Mouse (Mus musculus): ENCODE measurements around the gene Mrps6.

Gene Mrps6

DNA sequence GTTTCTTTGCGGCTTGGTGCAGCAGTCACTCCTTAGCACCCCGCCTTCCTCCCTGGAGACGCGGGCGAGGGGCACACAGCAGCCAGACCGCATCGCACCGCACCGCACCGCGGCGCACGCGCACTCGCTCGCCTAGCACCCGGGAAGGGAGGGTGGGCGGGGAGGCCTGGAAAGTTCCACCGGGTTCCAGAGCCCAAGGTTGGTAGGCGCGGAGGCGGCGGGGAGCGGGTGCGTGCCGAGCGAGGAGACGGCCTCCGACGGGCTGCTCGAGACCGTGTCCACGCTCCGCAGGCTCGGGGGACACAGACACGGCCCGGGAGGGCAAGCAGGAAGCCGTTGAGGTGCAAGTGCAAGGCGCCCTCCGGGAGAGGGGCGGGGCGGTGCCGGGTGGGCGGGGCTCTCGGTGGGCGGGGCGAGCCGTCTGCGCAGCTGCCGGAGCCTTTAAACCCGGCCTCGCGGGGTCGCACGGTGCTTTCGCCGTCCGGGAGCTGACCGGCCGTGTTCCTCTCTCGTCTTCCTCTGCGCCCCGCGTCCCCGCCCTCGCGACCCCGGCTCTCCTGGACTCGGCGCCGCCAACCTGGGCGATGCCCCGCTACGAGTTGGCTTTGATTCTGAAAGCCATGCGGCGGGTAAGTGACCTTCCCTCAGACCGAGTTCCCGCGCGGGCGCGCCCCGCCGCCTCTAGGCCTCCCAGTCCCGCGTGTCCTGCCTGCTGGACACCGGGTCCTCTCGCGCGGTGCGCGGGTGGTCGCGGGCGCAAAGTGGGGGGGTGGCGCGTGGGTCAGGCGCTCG, at the start of gene Mrps6, which contains the start of the genes Gm49711 and Slc5a3:
Gene Mrps6, plus strand, starts transcription at position 419 of the 792 bp plus-strand sequence.
Gene Gm49711, plus strand, starts transcription at position 465 of the 792 bp plus-strand sequence.
Gene Slc5a3, plus strand, starts transcription at position 471 of the 792 bp plus-strand sequence.
- in situ Hi-C loops (cut with MseI, MboI) = loop anchor here in 1 of 2 experiments (5.0 kb wide), 1 partner anchor 121 kb away; no protein-coding TSS in a partner anchor

DNA sequence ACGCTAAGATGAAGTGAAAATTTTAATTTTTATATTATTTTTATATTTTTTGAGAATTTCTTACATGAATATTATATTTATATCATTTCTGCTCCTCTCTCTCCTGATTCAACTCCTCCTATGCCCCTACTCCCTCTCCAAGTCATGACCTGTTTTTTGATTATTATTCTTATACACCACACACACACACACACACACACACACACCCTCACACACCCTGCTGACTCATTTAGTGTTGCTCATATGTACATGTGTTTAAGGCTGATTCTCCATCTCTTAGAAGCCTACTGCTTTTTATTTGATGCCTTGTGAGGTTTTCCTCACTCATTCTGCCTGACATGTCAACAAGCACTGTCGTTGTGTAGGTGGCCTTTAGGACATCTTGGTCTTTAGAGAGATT, 48.5 kb upstream of the Mrps6 start:
- in situ Hi-C loops (cut with MseI, MboI) = no loop called here

DNA sequence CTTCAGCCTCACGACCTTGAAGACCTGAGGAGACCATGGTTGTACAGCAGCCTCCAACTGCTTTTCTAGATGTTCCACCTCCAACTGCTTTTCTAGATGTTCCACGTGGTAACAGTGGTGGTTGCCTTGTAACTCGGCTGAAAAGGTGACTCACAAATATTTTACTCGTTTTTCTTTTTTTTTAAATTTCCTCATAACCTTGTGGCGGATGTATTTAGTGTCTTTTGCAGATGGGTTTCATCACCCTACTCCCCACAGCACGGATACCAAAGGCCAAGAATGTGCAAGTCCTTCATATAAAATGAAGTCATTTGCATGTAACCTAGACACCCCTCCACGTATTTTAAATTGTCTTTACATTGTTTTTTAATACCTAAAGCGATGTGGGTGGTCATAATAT, 41.3 kb upstream of the Mrps6 start:
- in situ Hi-C loops (cut with MseI, MboI) = no loop called here

DNA sequence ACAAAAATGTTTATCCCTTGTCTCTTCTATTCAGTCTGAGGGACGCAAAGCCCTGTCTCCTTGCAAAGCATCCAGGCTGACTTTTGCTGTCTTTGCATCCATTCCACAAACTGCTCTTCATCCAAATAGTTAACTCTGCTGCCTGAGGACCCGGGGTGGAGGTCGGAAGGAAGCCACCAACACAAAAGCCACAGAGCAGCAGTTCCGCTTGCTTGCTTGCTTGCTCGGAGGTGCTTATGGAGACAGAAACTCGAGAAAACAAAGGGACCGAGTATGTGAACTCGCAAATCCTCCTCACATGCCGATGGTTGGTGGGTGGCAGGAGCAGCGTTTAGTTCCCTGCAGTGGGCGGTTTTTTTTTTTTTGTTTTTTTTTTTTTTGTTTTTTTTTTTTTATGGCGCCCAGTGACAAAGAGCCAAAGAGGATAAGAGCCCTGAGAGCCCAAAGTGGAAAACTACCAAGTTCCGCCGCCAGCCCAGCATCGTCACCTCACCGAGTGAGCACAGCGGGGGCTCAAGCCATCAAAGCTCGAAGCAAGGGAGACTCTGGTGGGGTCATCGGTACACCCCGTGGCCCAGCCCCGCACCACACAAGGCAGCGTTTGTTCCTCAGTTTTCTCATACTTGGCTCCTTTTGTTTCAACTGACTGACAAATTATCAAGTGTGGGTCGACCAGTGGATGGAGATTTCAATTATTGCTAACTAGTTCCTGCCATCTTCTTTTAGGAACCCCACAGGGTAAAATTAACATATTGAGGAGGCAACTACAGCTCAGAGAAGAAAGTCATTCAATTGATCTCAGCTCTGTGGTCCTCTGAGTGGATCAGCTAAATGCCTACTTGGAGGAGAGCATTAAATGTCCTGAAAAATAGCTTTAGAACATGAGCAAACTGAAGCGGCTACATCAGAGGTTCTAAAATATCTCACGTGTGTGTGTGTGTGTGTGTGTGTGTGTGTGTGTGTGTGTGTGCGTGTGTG, 38.6 kb upstream of the Mrps6 start:
- in situ Hi-C loops (cut with MseI, MboI) = no loop called here

DNA sequence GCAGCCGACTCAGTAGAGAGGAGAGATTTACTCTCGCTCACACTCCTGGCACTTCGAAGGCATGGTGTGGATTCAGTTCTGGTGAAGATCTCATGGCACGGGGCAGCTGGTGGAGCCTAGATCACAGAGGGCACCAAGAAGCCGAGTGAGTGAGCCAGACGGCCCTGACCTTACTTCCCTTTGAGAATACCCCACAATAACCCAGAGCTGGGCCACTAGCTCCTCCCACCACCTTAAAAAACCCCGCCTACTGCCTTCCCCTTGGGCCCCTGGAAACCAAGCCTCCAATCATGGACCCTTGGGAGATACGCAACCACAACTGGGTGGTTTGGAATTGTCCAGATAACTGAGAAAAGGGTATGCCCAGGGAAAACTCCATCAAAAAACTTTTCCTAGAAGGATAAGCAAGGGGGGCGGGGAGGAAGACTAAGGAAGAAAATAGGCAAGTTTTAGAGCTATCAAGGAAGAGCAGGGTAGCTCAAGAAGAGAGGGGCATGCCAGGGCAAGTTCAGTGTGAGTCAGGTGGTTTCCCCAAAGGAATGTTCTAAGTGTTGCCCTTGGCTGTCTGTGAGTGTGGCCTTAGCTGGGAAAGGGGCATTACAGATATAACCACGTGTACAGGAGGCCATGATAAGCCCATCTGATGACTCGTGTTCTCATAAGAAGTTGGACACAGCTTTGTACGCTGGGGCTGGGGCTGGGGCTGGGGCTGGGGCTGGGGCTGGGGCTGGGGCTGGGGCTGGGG, 36.2 kb upstream of the Mrps6 start:
- in situ Hi-C loops (cut with MseI, MboI) = no loop called here

DNA sequence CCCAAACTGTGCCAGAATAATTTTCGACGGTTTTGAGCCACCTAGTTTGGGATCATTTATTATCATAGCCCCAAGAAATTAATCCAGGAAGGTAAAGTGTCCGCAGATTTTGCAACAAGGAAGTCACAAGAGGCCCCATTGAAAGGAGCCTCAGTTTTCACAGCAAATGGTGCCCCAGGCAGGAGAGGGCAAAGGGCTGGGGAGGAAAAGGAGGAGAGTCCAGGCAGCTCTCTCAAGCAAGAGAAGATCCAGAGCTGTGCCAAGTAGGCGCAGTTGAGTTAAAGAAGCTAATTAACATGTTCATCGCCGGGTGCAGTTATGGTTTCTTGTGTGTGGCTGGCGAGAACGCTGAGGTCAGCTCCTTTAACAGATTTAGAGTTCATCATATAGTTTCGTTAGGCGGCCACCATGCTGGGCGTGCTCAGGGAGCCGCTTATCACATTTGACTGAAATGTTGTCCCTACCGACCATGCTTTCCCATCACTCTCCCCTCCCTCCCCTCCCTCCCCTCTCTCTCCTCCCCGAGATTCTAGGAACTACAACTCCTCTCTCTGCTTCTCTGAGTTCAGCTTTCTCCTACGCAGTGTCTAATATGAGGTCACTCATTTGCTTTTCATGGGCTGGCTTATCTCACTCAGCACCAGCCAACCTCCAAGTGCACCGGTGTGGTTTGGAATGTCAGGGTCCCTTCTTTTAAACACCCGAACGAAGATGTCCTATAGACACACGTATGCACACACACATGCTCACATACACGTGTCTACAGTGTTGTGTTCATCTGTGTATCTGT, 35.4 kb upstream of the Mrps6 start:
- in situ Hi-C loops (cut with MseI, MboI) = no loop called here

DNA sequence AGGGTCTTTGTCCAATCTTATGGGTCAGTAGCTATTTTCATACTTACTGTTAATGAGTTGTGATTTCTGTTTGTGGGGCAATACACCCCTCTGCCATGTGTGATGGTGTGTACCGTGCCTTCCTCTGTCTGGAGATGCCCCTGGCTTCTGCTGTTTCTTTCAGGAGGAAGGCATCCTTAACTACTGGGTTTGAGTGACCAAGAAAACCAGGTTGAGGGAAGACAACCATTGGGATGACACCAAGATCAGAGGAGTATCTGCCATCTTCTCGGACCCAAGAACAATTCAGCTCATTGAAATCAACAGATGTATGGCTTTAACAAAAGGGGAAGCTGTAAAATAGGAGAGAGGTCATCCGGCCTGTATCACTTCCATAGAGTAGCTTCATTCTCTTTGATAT, 24.8 kb upstream of the Mrps6 start:
- in situ Hi-C loops (cut with MseI, MboI) = no loop called here

DNA sequence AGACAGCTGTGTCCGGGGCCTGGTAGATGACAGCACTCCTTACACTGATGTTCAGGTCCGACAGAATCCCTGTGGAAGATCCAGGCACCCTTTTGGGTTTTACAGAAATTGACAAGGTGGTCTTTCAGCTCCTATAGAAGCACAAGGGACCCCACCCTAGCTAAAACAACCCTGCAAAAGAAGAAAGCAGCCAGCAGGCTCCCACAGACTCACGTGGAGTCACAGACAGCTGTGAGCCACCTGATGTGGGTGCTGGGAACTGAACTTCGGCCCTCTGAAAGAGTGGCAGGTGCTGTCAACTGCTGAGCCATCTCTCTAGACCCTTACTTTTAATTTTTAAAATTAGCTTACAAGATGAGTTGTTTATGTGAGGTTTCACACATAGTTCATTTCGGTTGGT, 23.4 kb upstream of the Mrps6 start:
- in situ Hi-C loops (cut with MseI, MboI) = no loop called here

DNA sequence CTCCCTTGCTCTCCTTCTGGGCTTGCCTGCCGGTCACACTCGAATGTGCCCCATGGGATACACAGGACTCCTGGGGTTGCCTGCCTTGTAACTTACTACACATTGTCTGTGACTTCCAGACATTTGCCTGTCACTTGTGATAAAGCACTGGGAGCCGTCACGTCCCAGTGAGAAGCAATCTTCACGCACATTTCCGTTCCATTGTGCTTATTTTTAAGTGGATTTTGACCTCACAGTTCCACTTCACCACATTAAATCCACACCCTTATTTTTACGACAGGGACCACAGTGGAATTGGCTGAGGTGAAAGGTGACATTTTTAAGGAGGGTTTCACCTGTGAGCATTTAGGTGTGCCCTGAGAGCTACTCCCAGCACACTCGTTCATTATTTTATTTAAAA, 21.4 kb upstream of the Mrps6 start:
- in situ Hi-C loops (cut with MseI, MboI) = no loop called here

DNA sequence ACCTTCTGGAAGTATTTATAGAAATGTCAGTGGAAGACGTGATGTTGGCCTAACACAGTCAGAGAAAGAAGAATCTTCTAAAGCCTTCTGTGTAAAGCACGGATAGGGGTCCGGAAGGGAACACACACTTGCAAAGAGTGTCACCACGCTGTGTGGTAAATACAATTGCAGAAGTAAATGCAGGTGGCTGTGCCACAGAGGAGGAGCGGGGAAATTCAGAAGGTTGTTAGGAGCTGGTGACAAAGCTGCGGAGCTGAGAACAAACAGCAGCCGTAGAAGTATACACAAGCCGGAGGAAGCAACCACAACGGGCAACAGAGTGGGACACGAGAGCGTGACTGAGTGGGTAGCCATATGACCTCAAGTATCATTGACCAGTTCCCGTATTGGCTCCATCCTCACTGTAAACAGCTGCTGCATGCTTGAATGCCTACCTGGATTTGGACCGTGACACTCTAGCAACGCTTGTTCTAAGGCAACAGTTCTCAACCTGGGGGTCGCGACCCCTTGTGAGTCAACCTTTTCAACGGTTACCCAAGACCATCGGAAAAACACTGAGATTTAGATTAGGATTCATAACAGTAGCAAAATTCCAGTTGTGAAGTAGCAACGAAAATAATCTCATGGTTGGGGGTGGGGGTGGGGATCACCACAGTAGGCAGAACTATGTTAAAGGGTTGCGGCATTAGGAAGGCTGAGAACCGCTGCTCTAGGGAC, 20.0 kb upstream of the Mrps6 start:
- in situ Hi-C loops (cut with MseI, MboI) = no loop called here

DNA sequence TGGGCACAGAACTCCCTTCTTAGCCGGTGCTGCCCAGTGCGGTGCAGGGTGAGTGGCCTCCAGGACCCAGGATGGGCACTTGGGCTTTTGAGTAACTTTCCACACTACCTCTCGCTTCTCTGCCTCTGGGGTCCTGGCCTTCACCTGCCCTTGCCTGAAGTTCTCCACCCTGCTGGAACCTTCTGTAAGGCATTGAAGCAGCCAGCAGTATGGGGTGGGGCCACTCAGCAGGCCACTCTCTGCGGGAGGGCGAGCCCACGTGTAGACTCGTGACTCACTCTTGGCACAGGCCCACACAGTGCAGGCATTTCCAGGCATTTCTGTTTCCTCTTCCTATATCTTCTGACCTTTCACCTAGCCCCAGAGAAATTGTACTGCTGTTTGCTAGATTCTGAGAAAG, 18.6 kb upstream of the Mrps6 start:
- in situ Hi-C loops (cut with MseI, MboI) = no loop called here

DNA sequence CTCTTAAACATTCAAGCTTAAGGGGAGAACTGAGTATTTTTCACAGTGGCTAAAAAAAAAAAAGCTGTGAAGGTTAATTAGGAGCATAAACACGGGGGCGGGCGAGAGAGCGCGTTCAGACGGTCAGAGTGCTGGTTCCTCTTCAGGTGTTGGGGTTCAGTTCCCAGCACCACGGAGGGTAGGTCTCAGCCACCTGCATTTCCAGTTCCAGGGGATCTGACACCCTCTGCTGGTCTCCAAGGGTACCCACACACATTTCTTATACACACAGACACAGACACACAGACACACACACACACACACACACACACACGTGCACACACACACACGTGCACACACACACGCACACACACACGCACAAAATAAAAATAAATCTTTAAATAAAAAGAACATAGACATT, 18.1 kb upstream of the Mrps6 start:
- in situ Hi-C loops (cut with MseI, MboI) = no loop called here

DNA sequence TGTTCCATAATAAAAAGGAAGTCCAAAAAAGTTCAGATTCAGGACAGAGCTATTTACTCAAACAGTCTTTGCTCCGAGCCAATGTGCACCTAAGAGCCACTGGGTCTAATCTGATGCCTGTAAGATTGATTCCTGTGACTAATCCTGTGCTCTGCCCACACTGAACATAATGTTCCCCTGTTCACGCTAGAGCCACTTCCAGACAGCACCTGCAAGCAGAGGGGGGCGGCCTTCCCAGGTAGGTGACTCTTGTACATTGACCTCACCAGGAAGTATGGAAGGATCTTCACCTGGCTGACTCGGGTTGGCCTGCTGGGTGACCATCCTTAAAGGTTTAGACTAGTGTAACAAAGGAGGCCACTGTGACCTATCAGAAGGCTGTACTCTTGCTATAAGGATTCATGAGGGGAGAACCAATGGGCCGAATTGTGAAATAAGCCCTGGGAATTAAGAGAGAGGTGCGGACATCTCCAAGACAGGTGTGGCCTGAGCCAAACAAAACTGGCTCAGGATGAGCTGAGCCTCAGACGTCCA, 6.2 kb upstream of the Mrps6 start:
- in situ Hi-C loops (cut with MseI, MboI) = no loop called here

DNA sequence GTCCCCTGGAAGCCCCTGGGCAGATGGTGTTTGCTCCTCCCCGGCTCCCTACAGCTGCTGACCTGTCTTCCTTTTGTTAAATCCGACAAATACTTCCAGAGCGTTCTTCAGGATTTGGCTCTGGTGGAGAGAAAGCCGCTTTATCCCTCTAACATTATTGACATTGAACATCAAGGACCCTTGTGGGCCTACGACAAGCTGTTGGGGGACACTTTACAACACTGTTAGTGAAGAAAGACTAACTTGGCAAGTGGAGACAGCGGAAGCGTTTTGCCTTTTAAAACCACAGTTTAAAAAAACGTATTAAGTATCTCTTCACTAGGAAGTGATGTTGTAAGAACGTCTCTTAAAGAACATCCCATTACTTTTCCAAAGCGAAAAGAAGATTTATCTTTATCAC, 5.5 kb upstream of the Mrps6 start:
- in situ Hi-C loops (cut with MseI, MboI) = no loop called here

DNA sequence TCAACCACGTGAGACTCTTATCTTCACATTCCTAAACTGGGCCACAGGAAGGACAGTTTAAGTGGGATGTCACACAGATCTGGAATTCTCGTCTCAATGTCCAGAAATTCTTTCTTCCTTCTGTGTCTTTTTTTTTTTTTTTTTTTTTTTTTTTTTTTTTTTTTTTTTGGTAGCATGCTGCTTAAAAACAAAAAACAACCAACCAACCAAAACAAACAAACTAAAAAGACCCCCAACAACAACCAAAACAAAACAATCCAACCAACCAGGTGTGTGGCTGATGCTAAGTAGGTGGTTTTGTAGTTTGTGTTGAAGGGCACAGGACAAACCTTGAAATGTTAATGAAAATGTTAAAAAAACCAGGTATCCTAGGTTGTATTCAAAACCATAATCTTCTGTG, 1.4 kb upstream of the Mrps6 start:
- in situ Hi-C loops (cut with MseI, MboI) = loop anchor here in 1 of 2 experiments (5.0 kb wide), 1 partner anchor 119 kb away; no protein-coding TSS in a partner anchor

DNA sequence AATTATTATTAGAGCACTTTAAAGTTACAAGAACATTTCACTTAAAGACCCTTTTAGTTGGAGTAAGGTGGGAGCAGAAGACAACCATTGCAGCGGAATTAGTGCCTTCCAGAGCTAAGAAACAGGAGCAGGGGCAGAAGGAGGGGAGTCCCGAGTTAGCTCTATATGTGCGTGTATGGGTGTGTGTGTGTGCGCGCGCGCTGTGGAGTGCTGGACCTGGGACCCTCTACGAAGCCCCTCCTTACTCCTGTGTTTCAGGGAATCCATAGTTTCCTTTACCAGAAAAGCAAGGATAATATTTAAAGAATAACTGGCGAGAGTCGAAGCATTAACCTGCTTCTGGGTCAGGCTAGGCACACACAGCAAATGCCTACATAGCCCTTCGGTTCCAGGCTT, 616 bp upstream of the Mrps6 start:
- in situ Hi-C loops (cut with MseI, MboI) = loop anchor here in 1 of 2 experiments (5.0 kb wide), 1 partner anchor 120 kb away; no protein-coding TSS in a partner anchor

DNA sequence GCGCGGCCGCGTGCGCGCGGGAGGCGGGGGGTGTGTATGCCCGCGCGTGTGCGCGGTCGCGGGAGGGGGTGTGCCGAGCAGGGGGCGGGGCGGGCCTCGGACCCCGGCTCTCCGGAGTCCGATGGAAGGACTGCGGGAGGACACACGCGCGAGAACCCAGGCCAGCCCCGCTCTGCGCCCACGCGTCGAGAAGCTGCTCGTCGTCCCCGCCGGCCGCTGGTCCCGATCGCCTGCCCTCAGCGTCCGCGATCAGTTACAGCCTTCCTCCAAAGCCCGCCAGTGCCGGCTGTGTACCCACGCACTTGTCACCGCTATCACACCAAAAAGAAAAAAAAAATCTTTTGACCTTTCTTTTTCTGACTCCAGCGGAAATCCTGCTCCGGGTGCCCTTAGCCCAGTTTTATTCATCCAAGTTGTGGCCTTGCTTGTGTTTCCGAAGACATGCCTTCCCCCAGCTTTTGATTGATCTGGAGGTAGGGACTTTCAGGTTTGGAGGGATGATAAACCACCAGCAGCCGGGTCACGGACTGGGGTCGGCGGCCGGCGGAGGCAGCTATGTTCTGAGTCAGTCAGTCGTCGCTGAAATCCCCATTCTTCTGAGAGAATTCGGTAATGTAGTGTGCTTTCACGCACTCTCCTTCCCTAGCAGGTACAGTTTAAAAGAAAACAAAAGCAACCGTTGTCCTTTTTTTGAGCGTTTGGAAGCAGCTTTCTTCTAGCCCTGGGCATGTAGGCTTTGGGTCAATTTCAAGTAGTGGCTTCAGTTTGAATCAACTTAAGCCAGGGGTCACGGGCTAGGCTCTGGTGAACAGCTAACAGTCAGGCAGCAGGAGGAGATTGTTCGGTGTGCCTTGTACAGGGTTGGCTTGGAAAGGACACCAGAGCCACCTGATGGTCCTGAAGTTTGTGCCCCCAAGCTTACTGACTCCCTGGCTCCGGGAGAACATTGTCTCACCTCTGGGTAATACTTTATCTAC, 862 bp downstream of the Mrps6 start:
- in situ Hi-C loops (cut with MseI, MboI) = loop anchor here in 1 of 2 experiments (5.0 kb wide), 1 partner anchor 122 kb away; no protein-coding TSS in a partner anchor

DNA sequence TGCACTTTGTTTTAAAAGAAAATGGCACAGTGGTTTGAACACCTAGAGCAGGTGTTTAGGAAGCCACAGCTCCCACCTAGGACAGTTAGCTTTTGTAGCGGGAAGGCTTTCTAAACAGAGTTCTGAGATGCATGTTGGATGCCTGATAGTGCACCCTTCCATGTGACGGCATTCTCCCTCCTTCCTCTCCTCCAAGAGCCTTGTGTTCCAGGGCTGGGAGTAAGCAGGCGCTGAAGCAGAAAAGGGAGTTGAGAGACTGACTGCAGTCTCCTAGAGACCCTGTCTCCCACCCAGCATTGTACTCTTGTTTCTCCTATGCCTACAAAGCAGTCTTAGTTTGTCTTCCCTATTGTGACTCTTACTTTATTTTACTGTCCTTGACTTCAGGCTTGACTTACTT, 2.1 kb downstream of the Mrps6 start:
- in situ Hi-C loops (cut with MseI, MboI) = no loop called here

DNA sequence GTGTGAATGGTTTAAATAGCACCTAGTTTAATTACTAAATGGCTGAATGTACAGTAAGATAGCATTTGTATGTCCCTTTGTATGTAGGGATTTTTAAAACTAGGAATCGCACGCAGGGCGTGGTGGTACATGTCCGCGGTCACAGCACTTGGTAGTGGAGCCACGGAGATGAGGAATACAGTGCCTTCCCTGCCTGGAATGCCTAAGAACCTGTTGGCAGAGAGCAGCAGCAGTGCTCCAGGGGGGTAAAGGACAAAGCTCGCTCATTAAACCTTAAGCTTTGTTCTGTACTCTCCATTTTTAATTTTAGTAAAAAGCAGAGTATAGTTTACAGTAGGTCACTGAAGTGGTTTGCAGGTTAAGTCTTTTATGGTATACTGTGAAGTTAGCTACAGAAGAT, 3.5 kb downstream of the Mrps6 start:
- in situ Hi-C loops (cut with MseI, MboI) = no loop called here

Data from mouse trophoblast stem cell (cell line).